Mouse (Mus musculus): Measurements from ENCODE around the gene Rtbdn.

GRCm38 (mm10) chr8:84947241-84947545, 402 bp downstream of the Rtbdn start:
- TF ChIP-seq POLR2A (IDR thresholded peaks at IDR 0.05; ENCODE audit: control insufficient read depth, extremely low read depth, insufficient read depth, low read length, poor library complexity), result no peak
- TF ChIP-seq CTCF (IDR thresholded peaks at IDR 0.05; ENCODE audit: borderline replicate concordance, control insufficient read depth, extremely low read depth, insufficient read depth, low read length, poor library complexity), result no peak

Measured in thymus, adult 2 months (tissue).